Mouse (Mus musculus) stomach, embryonic 15.5 days (tissue): ENCODE measurements around the gene Abr. TPM values are rescaled to one million over a fixed set of nuclear protein-coding genes. Genes with fewer than 3 reads are reported as not detected.

Experiments used
- ATAC-seq: fragments of 200-750 bp; cut with Nextera tagmentation; 2 replicates; pipeline ENCODE4 v1.8.0; 2017; ENCODE audit warnings: low read depth, moderate number of reproducible peaks, moderate TSS enrichment; ENCODE audit not compliant: insufficient read depth, low FRiP score
- H3K27ac ChIP-seq: fragments of 300-500 bp; sonication (generic); 2 replicates; pipeline ENCODE4 v1.5.1; 2015; ENCODE audit warnings: mild to moderate bottlenecking, inconsistent platforms
- H3K27me3 ChIP-seq: fragments of 300-500 bp; sonication (generic); replicated peaks from 2 replicates; pipeline ENCODE4 v1.6.1; 2015; ENCODE audit warnings: inconsistent platforms
- H3K36me3 ChIP-seq: fragments of 300-500 bp; sonication (generic); 2 replicates; pipeline ENCODE4 v1.6.1; 2015; ENCODE audit warnings: inconsistent platforms
- H3K4me1 ChIP-seq: fragments of 300-500 bp; sonication (generic); 2 replicates; pipeline ENCODE4 v1.6.1; 2015; ENCODE audit warnings: inconsistent platforms
- H3K4me2 ChIP-seq: fragments of 300-500 bp; sonication (generic); 2 replicates; pipeline ENCODE4 v1.6.1; 2015; ENCODE audit warnings: mild to moderate bottlenecking, inconsistent platforms
- H3K4me3 ChIP-seq: fragments of 300-500 bp; sonication (generic); replicated peaks from 2 replicates; pipeline ENCODE4 v1.5.1; 2015; ENCODE audit warnings: inconsistent platforms
- H3K9ac ChIP-seq: fragments of 300-500 bp; sonication (generic); 2 replicates; pipeline ENCODE4 v1.6.1; 2015; ENCODE audit warnings: inconsistent platforms
- H3K9me3 ChIP-seq: fragments of 300-500 bp; sonication (generic); 2 replicates; pipeline ENCODE4 v1.6.1; 2016; ENCODE audit warnings: inconsistent platforms
- WGBS: fragments of 180-500 bp; shearing (Covaris S2); methylation state at CpG from one replicate; pipeline ENCODE4 v1.1.7; 2015; 5-methylcytosine and 5-hydroxymethylcytosine counted together
- polyA plus RNA-seq: library from polyadenylated mRNA; unstranded; fragments of >200 nt; fragmentation: Nextera tagmentation; extraction: Ambion mirVana; gene quantifications from 2 replicates; pipeline ENCODE4 v1.2.1, GENCODE M21; 2015

Abr gene
- polyA plus RNA-seq, 1 experiment from 2014 or later: 37.4 TPM

- peaks cover 15% of the 10 kb centered on the region for H3K36me3 ChIP-seq
- no peak overlapping the region for H3K4me3 ChIP-seq
- H3K27me3 ChIP-seq: no peaks in the 10 kb centered on the region
- H3K27ac ChIP-seq: peak overlapping the region; percentile 92
- H3K4me2 ChIP-seq: no peak overlapping the region
- WGBS: 66% methylated on average over 5 of the region's 5 CpGs
- no peak overlapping the region for H3K9ac ChIP-seq
- H3K4me1 ChIP-seq: peaks cover 28% of the 10 kb centered on the region
- ATAC-seq: no peak
- no peaks in the 10 kb centered on the region for H3K9me3 ChIP-seq
Observed at GRCm38 (mm10) chr11:76482183-76482582, 139.9 kb downstream of the Abr start.

- 76% methylated on average over 4 of the region's 4 CpGs for WGBS
- Histone ChIP-seq H3K4me1 (peaks cover 32% of the 10 kb centered on the region), H3K4me3 (no peak overlapping the region), H3K4me2 (no peak overlapping the region), H3K27ac (peak overlapping the region; percentile 33; the same call in 1 of the 2 replicates), H3K27me3 (no peaks in the 10 kb centered on the region), H3K36me3 (peaks cover 15% of the 10 kb centered on the region), H3K9me3 (no peaks in the 10 kb centered on the region), H3K9ac (no peak overlapping the region)
- ATAC-seq: no peak
Observed at GRCm38 (mm10) chr11:76479729-76480128, 142.4 kb downstream of the Abr start.

GRCm38 (mm10) chr11:76478676-76479655, 143.1 kb downstream of the Abr start:
- Histone ChIP-seq H3K4me1 (peaks cover 28% of the 10 kb centered on the region), H3K9ac (no peak overlapping the region), H3K4me2 (no peak overlapping the region), H3K27me3 (no peaks in the 10 kb centered on the region), H3K27ac (peak overlapping the region; percentile 33; the same call in 1 of the 2 replicates), H3K36me3 (peaks cover 15% of the 10 kb centered on the region), H3K9me3 (no peaks in the 10 kb centered on the region), H3K4me3 (no peak overlapping the region)
- WGBS: 82% methylated on average over 13 of the region's 13 CpGs
- no peak for ATAC-seq

GRCm38 (mm10) chr11:76477095-76477525, 145.0 kb downstream of the Abr start:
- peaks cover 16% of the 10 kb centered on the region for H3K4me1 ChIP-seq
- no peak overlapping the region for H3K9ac ChIP-seq
- H3K4me2 ChIP-seq: no peak overlapping the region
- peak; percentile 64; the same call in 1 of the 2 replicates for ATAC-seq
- H3K27ac ChIP-seq: peak overlapping the region; percentile 63
- H3K36me3 ChIP-seq: peaks cover 15% of the 10 kb centered on the region
- WGBS: 28% methylated on average over 5 of the region's 5 CpGs
- H3K27me3 ChIP-seq: no peaks in the 10 kb centered on the region
- no peaks in the 10 kb centered on the region for H3K9me3 ChIP-seq
- H3K4me3 ChIP-seq: no peak overlapping the region

GRCm38 (mm10) chr11:76476376-76477094, 145.6 kb downstream of the Abr start:
- ATAC-seq: no peak
- no peak overlapping the region for H3K4me3 ChIP-seq

GRCm38 (mm10) chr11:76472617-76473016, 149.5 kb downstream of the Abr start:
- H3K27ac ChIP-seq: no peak overlapping the region
- H3K4me2 ChIP-seq: no peak overlapping the region
- no peaks in the 10 kb centered on the region for H3K9me3 ChIP-seq
- H3K27me3 ChIP-seq: no peaks in the 10 kb centered on the region
- no peak overlapping the region for H3K9ac ChIP-seq
- ATAC-seq: no peak
- WGBS: 46% methylated on average over 5 of the region's 5 CpGs
- H3K36me3 ChIP-seq: 0 out of 2 replicates have a peak, but pooled peaks cover 3% of the 10 kb centered on the region
- H3K4me3 ChIP-seq: no peak overlapping the region
- peaks cover 39% of the 10 kb centered on the region for H3K4me1 ChIP-seq

More at GRCm38 (mm10) chr11:76476376-76477094, 145.6 kb downstream of the Abr start:
- Histone ChIP-seq H3K36me3 (peaks cover 14% of the 10 kb centered on the region), H3K4me1 (peaks cover 16% of the 10 kb centered on the region), H3K27me3 (no peaks in the 10 kb centered on the region), H3K9me3 (no peaks in the 10 kb centered on the region), H3K9ac (no peak overlapping the region), H3K4me2 (no peak overlapping the region), H3K27ac (peak overlapping the region; percentile 63)
- 45% methylated on average over 8 of the region's 8 CpGs for WGBS

- H3K4me2 ChIP-seq: no peak overlapping the region
- H3K27me3 ChIP-seq: no peaks in the 10 kb centered on the region
- H3K9ac ChIP-seq: no peak overlapping the region
- no peaks in the 10 kb centered on the region for H3K36me3 ChIP-seq
- H3K4me1 ChIP-seq: peaks cover 37% of the 10 kb centered on the region
- H3K4me3 ChIP-seq: no peak overlapping the region
- peak overlapping the region; percentile 16; the same call in 1 of the 2 replicates for H3K27ac ChIP-seq
- H3K9me3 ChIP-seq: no peaks in the 10 kb centered on the region
- ATAC-seq: no peak; the same call in 1 of the 2 replicates
- 59% methylated on average over 11 of the region's 11 CpGs for WGBS
Observed at GRCm38 (mm10) chr11:76469311-76469998, 152.7 kb downstream of the Abr start.

- peak; percentile 72; the same call in 1 of the 2 replicates for ATAC-seq
- 10% methylated on average over 5 of the region's 6 CpGs for WGBS
- H3K27ac ChIP-seq: peak overlapping the region; percentile 21
- H3K4me1 ChIP-seq: peaks cover 37% of the 10 kb centered on the region
- H3K9me3 ChIP-seq: no peaks in the 10 kb centered on the region
- H3K4me2 ChIP-seq: peak overlapping the region; percentile 26; the same call in 1 of the 2 replicates
- no peak overlapping the region for H3K9ac ChIP-seq
- H3K36me3 ChIP-seq: peaks cover 4% of the 10 kb centered on the region; the same call in 1 of the 2 replicates
- no peak overlapping the region for H3K4me3 ChIP-seq
- H3K27me3 ChIP-seq: no peaks in the 10 kb centered on the region
Observed at GRCm38 (mm10) chr11:76468347-76468746, 153.8 kb downstream of the Abr start.

GRCm38 (mm10) chr11:76467487-76468005, 154.6 kb downstream of the Abr start:
- Histone ChIP-seq H3K36me3 (peaks cover 4% of the 10 kb centered on the region; the same call in 1 of the 2 replicates), H3K4me1 (peaks cover 35% of the 10 kb centered on the region), H3K9ac (no peak overlapping the region), H3K27ac (peak overlapping the region; percentile 21; the same call in 1 of the 2 replicates), H3K9me3 (no peaks in the 10 kb centered on the region), H3K27me3 (no peaks in the 10 kb centered on the region), H3K4me2 (no peak overlapping the region; the same call in 1 of the 2 replicates), H3K4me3 (no peak overlapping the region)
- 35% methylated on average over 8 of the region's 8 CpGs for WGBS
- no peak for ATAC-seq

GRCm38 (mm10) chr11:76467073-76467472, 155.0 kb downstream of the Abr start:
- ATAC-seq: no peak
- Histone ChIP-seq H3K9ac (no peak overlapping the region), H3K27ac (no peak overlapping the region), H3K4me1 (peaks cover 35% of the 10 kb centered on the region), H3K36me3 (peaks cover 9% of the 10 kb centered on the region; the same call in 1 of the 2 replicates), H3K4me2 (no peak overlapping the region), H3K27me3 (no peaks in the 10 kb centered on the region), H3K4me3 (no peak overlapping the region), H3K9me3 (no peaks in the 10 kb centered on the region)
- WGBS: 44% methylated on average over 10 of the region's 10 CpGs

- no peaks in the 10 kb centered on the region for H3K27me3 ChIP-seq
- H3K27ac ChIP-seq: no peak overlapping the region
- no peak overlapping the region for H3K4me2 ChIP-seq
- WGBS: 65% methylated on average over 4 of the region's 4 CpGs
- ATAC-seq: no peak
- peaks cover 38% of the 10 kb centered on the region for H3K4me1 ChIP-seq
- H3K9ac ChIP-seq: no peak overlapping the region
- no peak overlapping the region for H3K4me3 ChIP-seq
- peaks cover 10% of the 10 kb centered on the region for H3K36me3 ChIP-seq
- no peaks in the 10 kb centered on the region for H3K9me3 ChIP-seq
Observed at GRCm38 (mm10) chr11:76465879-76466278, 156.2 kb downstream of the Abr start.
